Mouse (Mus musculus): ENCODE measurements around the gene Tmsb10.

Gene Tmsb10

DNA sequence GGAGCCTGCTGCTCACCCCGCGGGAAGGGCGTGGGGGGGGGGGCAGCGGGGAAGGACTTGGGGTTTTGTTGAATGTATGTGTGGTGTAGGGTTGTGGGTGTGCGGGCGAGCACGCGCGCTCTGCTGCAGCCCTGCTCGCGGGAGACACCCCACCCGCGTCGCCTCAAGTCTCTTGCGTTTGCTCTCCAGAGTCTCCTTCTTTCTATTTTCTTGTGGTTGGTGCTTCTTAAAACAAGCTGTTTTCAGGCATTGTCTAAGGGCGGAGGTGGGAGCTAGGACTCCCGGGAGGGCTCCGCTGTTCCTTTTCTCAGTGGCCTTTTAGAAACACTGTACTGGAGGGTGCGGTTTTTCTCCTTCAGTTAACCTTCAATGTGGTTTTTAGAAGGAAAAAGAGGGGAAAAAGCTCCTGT, at the start of gene Tmsb10:
Tmsb10 (minus strand) TSS at position 87 of the 410 bp plus-strand sequence.
- DNase-seq (ENCODE audit: inconsistent age in 2 of 2, low spot score in 1 of 2) = no peak

DNA sequence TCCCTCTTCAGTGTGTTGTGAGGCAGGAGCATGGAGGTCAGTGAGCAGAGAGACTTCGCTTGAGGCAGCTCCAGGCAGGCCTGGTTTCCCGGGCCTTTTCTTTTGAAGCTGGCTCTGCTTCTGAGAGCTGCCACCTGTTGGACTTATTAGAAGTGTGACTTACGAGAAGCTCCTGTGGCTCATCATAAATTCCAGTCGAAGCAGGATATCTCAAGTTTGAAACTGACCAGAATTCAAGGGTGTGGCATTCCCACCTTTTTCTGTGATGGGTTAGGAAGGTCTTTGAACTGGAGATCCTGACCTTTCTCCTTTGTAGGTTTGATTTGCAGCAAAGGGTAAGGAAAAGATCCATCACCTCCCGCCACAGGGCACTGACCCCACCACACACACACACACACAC, 45.1 kb upstream of the Tmsb10 start:
- DNase-seq (ENCODE audit: inconsistent age in 2 of 2, low spot score in 1 of 2) = no peak

DNA sequence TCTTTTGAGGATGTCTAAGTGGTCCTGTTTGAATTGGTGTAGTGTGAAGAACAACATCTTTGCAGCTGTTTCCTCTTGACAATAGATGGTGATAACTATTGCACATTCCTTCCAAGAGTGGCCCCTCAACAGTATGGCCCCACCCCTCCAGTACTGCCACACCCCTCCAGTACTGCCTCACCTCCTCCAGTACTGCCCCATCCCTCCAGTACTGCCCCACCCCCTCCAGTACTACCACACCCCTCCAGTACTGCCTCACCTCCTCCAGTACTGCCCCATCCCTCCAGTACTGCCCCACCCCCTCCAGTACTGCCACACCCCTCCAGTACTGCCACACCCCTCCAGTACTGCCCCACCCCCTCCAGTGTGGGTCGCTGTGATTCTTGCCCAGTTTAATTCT, 43.8 kb upstream of the Tmsb10 start:
- no peak for DNase-seq (ENCODE audit: inconsistent age in 2 of 2, low spot score in 1 of 2)

DNA sequence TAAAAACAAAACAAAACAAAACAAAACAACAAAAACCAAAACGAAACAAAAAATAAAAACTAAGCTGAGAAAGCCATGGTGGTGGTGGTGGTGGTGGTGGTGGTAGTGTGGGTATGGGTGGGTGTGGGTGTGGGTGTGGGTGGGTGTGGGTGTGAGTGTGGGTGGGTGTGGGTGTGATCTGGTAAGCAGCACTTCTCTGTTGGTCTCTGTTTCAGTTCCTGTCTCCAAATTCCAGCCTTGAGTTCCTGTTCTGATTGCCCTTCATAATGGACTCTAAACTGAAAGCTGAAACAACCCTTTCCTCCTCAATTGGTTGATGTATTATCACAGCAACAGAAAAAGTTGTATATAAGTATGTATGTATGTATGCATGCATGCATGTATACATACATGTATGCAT, 40.3 kb upstream of the Tmsb10 start:
- DNase-seq (ENCODE audit: inconsistent age in 2 of 2, low spot score in 1 of 2) = no peak

DNA sequence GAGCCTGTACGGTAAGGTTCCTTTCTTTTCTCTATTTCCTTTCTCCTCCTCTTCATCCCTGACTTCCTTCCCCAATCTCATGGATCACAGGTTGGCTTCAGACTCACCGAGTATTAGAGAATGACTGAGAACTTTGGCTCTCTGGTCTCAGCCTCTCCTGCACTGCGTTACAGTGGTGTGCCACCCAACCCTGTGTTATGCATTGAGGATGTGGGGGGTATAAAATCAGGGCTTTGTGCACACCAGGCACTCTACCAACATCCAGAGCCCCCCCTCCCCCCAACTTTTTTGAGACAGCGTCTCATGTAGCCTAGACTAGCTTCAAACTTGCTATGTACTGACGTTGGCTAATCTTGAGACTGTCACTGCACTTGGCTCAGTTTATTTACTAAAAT, 35.1 kb upstream of the Tmsb10 start:
- no peak for DNase-seq (ENCODE audit: inconsistent age in 2 of 2, low spot score in 1 of 2)

DNA sequence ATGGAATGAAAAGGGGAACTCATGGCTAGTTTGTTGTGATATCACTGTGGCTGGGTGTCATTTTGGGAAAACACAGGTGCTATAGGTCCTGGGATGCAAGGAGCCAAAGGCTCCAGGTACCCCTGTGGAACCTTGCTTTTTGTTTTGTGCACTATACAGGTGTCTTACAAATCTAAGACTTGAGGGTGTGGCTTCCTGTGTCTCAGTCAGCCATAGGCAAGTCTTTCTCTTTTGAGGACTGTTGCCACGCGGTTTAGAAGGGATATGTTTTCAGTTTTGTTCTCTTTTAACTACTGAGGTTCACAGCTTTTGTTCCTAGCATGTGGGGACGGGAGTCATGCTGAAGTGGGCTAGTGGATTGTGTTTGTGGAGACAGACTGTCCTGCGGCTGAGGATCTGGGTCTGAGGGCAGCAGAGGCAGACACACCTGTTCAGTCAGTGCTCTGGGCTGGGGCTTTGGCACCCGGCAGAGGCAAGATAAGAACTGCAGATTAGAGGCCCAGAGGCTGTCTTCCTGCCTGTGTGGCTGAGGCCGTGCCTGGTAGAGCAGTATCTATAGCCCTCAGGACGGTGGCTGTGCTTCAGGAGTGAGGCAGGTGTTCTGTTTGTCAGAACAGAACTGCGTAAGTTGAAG, 34.6 kb upstream of the Tmsb10 start:
- DNase-seq (ENCODE audit: inconsistent age in 2 of 2, low spot score in 1 of 2) = no peak

DNA sequence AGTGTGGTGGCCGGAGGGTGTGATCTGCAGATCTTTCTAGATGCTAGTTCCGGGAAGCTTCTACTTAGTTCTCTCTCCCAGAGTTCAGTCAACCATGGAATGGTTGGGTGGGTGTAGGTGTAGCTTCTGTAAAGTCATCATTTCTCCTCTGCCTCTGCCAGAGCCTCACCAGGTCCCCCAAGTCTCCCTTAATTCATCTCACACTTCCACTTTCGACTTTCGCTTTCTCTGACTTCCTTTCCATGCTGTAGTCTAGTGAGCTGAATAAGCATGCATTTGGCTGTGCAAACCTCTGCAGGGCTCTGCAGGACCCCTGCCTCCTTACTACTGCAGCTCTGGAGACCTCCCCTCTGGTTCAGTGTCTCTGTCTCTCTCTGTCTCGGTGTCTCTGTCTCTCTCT, 31.7 kb upstream of the Tmsb10 start:
- no peak for DNase-seq (ENCODE audit: inconsistent age in 2 of 2, low spot score in 1 of 2)

DNA sequence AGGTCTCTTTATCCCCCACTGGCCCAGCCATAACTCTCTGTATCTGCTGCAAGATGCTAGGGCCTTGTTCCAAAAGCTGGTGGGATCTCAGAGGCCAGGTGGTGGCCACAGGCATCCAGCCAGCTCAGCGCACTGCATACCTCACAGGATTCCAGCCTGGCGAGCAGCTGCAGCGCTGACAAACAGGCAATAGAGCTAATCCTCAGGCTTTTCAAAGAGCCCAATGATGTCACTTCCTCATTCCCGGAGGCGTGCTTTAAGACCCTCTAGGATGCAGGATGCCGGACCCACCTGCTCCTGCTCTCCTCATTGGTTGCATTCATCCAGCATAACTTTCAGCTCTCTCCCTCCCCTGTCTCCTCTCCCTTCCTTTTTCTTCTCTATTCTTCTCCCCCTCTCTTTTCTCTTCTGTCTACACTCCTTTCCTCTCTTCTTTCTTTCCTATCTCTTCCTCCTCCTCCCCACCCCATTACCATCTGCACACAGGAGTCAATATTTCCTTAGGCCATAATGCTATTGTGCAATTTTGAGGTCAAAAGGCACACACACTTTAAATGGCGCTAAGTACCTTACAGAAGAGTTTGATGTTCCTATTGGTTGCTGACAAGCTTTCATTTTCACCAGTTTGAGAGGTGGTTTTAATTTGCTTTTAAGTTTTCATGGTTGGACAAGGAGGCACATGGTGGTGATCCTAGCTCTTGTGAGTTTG, 30.6 kb upstream of the Tmsb10 start:
- no peak for DNase-seq (ENCODE audit: inconsistent age in 2 of 2, low spot score in 1 of 2)

DNA sequence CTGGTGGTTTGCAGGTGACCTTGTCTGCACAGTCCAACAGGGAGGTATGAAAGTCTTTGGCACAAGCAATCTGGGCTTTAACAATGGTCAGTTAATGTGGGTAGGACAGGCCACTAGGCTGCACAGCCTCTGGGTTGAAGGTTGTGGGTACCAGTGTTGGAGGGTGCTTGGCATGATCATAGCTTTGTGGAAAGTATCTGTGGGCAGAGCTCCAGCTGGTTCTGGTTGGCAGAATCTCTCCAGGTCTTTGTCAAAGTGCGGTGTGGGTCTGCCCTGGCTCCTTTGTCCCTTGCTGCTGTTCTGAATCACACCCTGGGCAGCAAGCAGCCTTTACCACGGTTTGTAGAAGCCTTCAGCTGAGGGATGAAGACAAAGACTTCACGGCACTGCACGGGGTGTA, 24.0 kb upstream of the Tmsb10 start:
- DNase-seq (ENCODE audit: inconsistent age in 2 of 2, low spot score in 1 of 2) = no peak

DNA sequence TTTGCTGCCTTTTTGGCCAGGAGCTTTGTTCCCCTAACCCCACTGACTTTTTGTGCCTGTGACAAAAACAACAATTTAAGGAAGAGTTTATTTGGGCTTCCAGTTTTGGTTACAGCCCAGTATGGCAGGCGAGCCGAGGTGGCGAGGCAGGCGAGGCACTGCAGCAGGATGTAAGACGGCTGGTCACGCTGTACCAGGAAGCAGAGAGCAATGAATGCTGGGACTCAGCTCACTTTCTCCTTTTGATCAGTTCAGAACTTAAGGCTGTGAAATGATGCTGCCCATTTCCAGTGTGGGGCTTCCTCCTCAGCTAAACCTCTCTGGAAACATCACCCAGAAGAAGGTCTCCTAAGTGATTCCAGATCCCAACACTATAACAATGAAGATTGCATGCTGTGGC, 23.3 kb upstream of the Tmsb10 start:
- no peak for DNase-seq (ENCODE audit: inconsistent age in 2 of 2, low spot score in 1 of 2)

DNA sequence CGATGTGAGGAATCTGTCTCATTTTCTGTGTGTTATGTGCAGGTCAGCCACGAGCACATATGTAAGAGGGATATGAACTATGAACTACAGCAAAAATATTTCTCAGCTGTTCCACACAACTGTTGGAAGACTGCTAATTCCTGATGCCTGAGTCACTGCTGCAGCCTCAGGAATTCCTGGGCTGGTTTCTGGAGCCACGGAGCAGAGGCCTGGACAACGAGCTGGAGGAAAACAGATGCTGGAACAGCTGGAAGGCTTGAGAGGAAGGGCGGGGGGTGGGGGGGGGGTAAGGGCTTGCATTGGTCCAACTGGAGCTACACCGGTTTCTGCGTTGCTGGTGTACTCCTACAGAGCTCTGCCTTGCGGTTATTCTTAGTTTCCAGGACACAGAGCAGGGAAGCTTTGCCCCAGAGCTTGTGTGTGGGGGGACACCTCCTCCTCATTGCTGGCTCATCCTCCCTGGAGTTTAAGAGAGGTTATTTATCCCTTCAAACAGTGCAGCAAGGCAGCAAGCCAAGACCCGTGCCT, 22.6 kb upstream of the Tmsb10 start:
- DNase-seq (ENCODE audit: inconsistent age in 2 of 2, low spot score in 1 of 2) = peak; percentile 59 to 78

DNA sequence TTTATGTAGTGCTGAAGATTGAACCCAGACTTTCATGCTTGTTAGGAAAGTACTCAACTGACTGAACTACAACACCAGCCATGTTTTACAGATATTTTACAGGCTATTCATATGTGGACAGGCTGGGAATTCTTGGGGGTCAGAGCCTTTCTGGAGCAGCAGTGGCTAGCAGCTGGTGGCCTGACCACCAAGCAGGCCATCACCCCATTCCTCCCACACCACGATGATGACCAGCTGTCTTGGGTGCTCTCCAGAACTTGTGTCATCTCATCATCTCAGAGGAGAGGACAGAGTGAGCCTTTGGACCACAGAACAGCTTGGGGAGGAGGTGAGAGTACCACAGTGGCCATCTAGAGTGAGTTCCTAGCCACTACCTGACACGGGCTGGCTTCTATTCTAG, 18.3 kb upstream of the Tmsb10 start:
- no peak for DNase-seq (ENCODE audit: inconsistent age in 2 of 2, low spot score in 1 of 2)

DNA sequence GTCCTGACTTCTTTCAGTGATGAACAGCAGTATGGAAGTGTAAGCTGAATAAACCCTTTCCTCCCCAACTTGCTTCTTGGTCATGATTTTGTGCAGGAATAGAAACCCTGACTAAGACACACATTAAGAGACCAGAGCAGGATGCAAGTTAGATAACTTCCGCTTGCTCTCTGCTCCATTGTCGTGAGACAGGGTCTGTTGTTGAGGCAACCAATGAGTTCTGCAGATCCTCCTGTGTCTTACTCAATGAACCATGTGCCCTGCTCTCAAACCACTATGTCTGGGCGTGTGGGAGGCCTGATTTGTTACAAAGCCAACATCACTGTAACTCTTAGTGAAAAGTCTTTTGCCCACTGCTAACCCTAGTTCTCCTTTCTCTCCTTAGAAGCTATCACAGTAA, 12.5 kb upstream of the Tmsb10 start:
- DNase-seq (ENCODE audit: inconsistent age in 2 of 2, low spot score in 1 of 2) = no peak

DNA sequence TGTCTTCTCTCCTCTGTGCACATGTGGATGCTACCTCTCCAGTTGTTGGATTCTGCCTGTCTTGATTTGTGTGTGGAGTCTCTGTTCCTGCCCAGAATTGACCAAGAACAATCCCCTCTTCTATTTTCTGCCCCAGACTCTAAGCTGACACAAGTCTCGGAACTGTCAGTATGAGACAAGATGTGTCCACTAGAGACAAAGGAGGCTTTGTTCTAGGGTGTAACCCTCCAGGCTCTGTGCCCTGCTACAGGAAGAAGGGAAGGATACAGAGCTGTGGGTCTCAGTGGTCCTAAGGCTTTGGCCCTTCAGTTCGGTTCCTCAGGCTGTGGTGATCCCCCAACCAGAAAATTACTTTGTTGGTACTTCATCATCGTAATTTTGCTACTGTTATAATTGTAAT, 11.2 kb upstream of the Tmsb10 start:
- DNase-seq (ENCODE audit: inconsistent age in 2 of 2, low spot score in 1 of 2) = no peak

DNA sequence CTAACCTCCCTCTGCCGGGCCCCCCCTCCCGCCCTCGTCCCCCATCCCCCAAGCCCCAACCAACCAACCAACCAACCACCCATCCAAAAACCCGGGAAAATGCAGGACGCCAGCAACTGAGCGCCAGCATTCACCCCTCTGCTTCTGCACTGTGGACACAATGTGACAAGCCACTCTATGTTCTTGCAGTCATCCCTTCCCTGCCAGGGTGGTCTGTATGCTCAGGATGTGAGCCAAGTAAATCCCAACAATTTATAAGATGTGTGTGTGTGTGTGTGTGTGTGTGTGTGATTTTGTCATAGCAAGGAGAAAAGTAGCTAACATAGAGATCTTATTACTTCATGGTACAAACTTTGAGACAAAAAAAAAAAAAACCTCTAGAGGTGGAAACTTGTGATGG, 6.7 kb upstream of the Tmsb10 start:
- DNase-seq (ENCODE audit: inconsistent age in 2 of 2, low spot score in 1 of 2) = no peak

DNA sequence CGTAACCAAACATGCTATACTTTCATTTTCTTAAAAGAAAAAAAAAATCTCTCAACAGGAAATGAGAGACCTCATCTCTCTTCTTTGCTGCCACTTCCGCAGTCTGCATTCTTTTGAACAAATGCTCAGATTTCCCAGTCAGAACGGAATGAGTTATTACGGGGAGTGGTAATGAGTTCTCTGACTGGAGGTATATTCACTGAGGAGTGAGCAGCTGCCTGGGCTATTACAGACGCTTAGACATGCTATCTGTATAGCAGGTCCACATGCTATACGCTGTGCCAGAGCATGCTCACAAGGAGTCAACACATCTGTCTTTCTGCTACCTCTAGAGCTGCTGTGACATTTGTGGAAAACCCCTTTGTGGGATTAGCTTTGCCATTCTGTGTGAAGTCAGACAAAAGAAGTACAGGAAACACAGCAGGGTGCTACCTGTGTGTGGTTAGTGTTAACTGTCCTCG, 3.8 kb upstream of the Tmsb10 start:
- DNase-seq (ENCODE audit: inconsistent age in 2 of 2, low spot score in 1 of 2) = no peak

DNA sequence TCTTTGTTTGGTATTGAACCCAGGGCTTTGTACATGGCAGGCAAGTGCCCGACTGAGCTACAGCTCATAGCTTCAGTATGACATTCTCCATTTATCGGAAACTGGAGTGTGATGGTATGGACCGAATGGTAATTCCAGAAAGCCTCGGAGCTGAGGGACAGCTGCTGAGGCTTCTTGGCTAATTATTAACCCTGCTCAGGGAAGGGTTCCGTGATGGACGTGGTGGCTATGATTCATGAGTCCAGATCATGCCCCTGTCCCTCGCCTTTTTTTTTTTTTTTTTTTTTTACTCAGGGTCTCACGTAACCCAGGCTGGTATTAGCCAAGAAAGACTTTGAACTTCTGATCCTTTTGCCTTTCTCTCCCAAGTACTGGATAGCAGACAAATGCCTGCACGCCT, 3.1 kb upstream of the Tmsb10 start:
- DNase-seq (ENCODE audit: inconsistent age in 2 of 2, low spot score in 1 of 2) = no peak

DNA sequence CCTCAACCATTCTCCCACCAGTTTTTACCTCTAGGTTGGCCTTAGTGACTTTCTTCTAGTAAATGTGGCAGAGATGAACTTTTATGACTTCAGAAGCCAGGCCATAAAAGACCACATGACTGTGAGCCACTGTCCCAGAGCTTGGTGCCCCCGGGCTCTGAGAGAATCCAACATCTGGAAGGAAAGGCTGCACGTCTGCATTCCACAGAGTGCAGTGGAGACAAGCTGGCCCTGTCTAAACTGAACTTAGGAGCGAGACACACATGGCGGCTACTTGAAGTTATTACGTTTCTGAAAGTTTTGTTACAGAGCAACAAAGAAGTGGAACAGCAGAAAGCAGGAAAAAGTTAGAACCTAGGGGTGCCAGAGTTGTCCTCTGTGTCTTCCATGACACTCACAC, 2.1 kb upstream of the Tmsb10 start:
- no peak for DNase-seq (ENCODE audit: inconsistent age in 2 of 2, low spot score in 1 of 2)

DNA sequence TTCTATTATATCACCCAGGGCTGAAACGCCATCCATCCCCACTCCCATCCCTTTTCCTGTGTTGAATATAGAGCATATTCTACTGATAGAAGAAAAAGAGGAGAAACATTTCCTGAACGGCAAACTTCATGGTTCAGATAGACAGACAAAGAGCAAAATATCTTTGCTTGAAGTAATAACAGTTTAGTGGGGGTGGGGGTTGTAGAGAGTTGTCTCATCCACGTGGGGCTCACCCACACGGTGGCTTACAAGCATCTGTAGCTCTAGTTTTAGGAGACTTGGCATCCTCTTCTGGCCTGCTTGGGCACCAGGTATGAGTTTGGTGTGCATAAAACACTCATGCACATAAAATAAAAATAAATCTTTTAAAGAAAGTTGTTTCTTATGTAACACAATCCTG, 627 bp upstream of the Tmsb10 start:
- DNase-seq (ENCODE audit: inconsistent age in 2 of 2, low spot score in 1 of 2) = no peak

DNA sequence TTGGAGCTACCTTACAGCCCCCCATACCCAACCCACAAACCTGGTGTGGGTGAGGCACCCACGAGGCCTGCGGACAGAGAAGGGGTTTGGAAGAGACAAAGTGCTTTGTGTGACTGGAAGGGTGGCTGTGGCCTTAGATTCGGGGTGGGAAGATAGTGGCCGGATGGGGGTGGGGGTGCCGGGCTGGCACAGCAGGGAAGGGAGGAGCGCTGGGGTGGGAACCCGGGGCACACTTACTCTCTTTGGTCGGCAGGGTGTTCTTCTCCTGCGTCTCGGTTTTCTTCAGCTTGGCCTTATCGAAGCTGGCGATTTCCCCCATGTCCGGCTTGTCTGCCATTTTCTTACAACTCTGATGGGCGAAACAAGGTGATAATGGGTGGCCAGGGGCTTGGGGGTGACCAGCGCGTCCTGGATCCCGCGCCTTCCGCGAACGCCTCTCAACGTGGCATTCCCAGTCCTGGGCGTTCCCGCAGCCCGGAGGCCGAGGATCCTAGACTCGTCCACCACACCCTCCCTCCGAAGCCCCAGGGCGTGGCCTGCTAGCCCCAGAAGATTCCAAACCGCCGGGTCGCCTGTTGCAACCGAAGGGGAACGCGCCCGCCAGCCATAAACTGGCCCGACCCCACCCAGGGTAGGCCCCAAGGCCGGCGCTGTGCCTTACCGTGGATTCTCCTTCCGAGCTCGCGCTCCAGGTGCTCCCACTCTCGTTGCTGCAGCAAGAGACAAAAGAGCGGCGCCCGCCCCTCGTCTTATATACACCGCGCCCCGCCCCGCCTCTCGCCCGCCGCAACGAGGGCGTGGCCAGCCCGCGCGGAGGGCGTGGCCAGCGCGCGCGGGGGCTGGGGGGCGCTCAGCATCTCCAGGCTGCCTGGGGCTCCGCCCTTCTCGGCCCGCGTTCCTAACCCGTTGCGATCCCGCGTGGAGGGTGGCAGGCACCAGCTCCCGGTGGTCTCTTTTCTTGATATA, 589 bp downstream of the Tmsb10 start:
- peak; percentile 86 to 96 for DNase-seq (ENCODE audit: inconsistent age in 2 of 2, low spot score in 1 of 2)

DNA sequence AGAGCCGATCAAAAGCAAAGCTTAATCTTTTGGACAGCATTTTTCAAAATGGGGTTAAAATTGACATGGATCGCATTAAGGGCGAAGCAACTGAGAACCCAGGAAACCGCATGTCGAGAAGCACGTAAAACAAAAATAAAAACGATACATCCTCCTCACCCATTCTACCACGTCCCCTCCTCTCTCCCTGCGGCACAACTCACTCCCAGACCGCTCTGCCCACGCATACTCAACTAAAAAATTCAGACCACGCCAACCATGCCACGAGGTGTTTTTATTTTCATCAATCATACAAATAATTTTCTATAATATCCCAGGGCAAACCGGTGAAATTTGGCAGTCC, 1.5 kb downstream of the Tmsb10 start:
- peak in 1 of 2 experiments; percentile 35 for DNase-seq (ENCODE audit: inconsistent age in 2 of 2, low spot score in 1 of 2)

All from adrenal gland, adult (tissue).